Mouse (Mus musculus): ENCODE measurements around the gene Agps. TPM values are rescaled to one million over a fixed set of nuclear protein-coding genes. Genes with fewer than 3 reads are reported as not detected.
"Not testable (repeated sequence)": the region's sequence is repeated elsewhere in the genome, so short reads cannot be mapped to it uniquely, and the experiment has no call there.

Gene Agps
- polyA plus RNA-seq, 1 experiment from 2014 or later = 44.0 TPM

DNA sequence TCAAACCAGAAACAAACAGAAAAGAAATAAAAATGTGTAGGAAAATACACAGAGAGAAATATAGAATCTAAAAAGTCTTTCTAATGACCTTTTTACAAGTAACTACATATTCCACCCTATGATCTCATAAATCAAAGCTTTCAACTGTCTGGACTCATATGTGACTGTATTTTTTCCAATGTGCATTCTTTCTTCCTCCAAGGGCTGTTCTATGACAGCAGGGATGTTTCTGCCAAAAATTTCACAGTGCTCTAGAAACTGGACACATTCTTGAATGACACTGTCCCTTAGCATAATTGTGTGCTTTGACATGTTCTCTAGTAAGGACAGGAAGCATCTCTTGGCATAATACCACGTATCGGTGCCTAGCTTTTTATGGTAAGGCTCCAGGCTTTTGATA is 144.1 kb downstream of the Agps start:
- 86% methylated on average over 2 of the region's 2 CpGs for WGBS
- not testable (repeated sequence) for DNase-seq (ENCODE audit: low spot score, missing footprints); ATAC-seq (ENCODE audit: low FRiP score); H3K27me3 ChIP-seq (ENCODE audit: control insufficient read depth, insufficient read depth, low read length); H3K27ac ChIP-seq (ENCODE audit: low read depth, low read length); H3K9me3 ChIP-seq (ENCODE audit: control insufficient read depth, low read length); H3K9ac ChIP-seq (ENCODE audit: low read length); H3K4me1 ChIP-seq (ENCODE audit: control insufficient read depth, insufficient read depth, low read length); H3K36me3 ChIP-seq (ENCODE audit: control insufficient read depth, insufficient read depth, low read length); H3K4me3 ChIP-seq (ENCODE audit: low read depth, low read length); H3K4me2 ChIP-seq

DNA sequence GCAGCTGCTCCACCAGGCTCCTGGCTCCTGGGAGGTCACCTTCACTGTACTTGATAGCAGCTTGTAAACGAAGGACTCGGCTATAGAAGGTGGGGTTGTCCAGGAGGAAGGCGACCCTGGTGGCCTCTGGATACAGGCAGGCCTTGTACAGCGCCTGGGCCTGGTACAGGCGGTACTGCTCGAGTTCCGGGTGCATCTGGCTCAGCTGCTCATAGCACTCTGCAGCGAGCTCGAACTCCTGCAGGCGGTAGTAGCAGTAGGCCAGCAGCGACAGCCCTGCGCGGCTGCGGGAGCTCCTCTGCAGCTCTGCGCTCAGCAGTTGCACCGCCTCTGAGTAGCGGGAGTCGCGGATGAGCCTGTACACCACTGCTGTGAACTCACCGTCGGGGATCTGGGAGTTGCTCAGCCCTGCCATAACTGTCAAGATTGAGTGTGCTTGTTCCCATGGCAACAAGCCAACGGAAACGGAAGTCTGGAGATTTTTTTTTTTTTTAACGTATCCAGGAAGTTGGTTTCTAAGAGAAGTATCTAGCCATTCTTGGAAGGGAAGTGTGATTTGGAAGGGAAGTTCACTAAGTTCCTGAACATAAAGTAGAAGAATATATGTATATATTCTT is 145.9 kb downstream of the Agps start, which contains the start of gene Ttc30a2:
Ttc30a2 (minus strand) TSS at position 419 of the 617 bp plus-strand sequence.
- not testable (repeated sequence) for H3K27me3 ChIP-seq (ENCODE audit: control insufficient read depth, insufficient read depth, low read length); H3K9ac ChIP-seq (ENCODE audit: low read length); H3K27ac ChIP-seq (ENCODE audit: low read depth, low read length); H3K9me3 ChIP-seq (ENCODE audit: control insufficient read depth, low read length); H3K4me1 ChIP-seq (ENCODE audit: control insufficient read depth, insufficient read depth, low read length); H3K4me3 ChIP-seq (ENCODE audit: low read depth, low read length); H3K36me3 ChIP-seq (ENCODE audit: control insufficient read depth, insufficient read depth, low read length); H3K4me2 ChIP-seq
- DNase-seq (ENCODE audit: low spot score, missing footprints) = peak; percentile 86
- peak; percentile 23; the same call in 1 of the 2 replicates for ATAC-seq (ENCODE audit: low FRiP score)
- WGBS = 25% methylated on average over 18 of the region's 24 CpGs

Other genes with a start within 250 kb of the Agps start
- 310 and 336 TPM in 2 replicates for gene Hnrnpa3, start 172.9 kb upstream of the Agps start, polyA plus RNA-seq (2014; fragmentation: Nextera tagmentation; extraction: Ambion mirVana)
- 27.0 and 31.8 TPM in 2 replicates for gene Nfe2l2, start 127.5 kb upstream of the Agps start, polyA plus RNA-seq (2014; fragmentation: Nextera tagmentation; extraction: Ambion mirVana)
- 8.6 and 9.0 TPM in 2 replicates for gene Ttc30b, start 106.4 kb downstream of the Agps start, polyA plus RNA-seq (2014; fragmentation: Nextera tagmentation; extraction: Ambion mirVana)
- 0.96 and 0.98 TPM in 2 replicates for gene Ttc30a2, start 146.0 kb downstream of the Agps start, polyA plus RNA-seq (2014; fragmentation: Nextera tagmentation; extraction: Ambion mirVana)
- 11.4 and 12.0 TPM in 2 replicates for gene Ttc30a1, start 149.8 kb downstream of the Agps start, polyA plus RNA-seq (2014; fragmentation: Nextera tagmentation; extraction: Ambion mirVana)

Data from midbrain, embryonic 11.5 days (tissue).